Mouse (Mus musculus): Measurements from ENCODE around the gene Syt12. TPM values are rescaled to one million over a fixed set of nuclear protein-coding genes. Genes with fewer than 3 reads are reported as not detected.

Syt12 gene
- polyA plus RNA-seq, 1 experiment: 24.6 TPM

GRCm38 (mm10) chr19:4397798-4398629 is 79.2 kb downstream of the Syt12 start, which contains the start of gene Kdm2a:
Kdm2a (minus strand) TSS chr19:4398285.
- no peak for TF ChIP-seq CTCF (IDR thresholded peaks at IDR 0.05; ENCODE audit: extremely low read depth, insufficient read depth, low read length)
- TF ChIP-seq POLR2A (IDR thresholded peaks at IDR 0.05; ENCODE audit: extremely low read depth, insufficient read depth, low read length): no peak
- Histone ChIP-seq H3K27ac (ENCODE audit: insufficient read depth, low read length) (peak within 1 kb of the TSS; percentile 97), H3K4me3 (ENCODE audit: insufficient read depth, low read length) (peak within 1 kb of the TSS; percentile 99), H3K4me1 (ENCODE audit: control insufficient read depth, insufficient read depth, low read length) (peaks cover 3% of the 10 kb centered on the region)

- H3K4me3 ChIP-seq (ENCODE audit: insufficient read depth, low read length): peak overlapping the region; percentile 99
- peak overlapping the region; percentile 97 for H3K27ac ChIP-seq (ENCODE audit: insufficient read depth, low read length)
- peaks cover 3% of the 10 kb centered on the region for H3K4me1 ChIP-seq (ENCODE audit: control insufficient read depth, insufficient read depth, low read length)
- TF ChIP-seq CTCF (IDR thresholded peaks at IDR 0.05; ENCODE audit: extremely low read depth, insufficient read depth, low read length) (no peak), POLR2A (IDR thresholded peaks at IDR 0.05; ENCODE audit: extremely low read depth, insufficient read depth, low read length) (peak; percentile 81)
These were observed 80.0 kb downstream of the Syt12 start for GRCm38 (mm10) chr19:4396998-4397797.

- H3K27ac ChIP-seq (ENCODE audit: insufficient read depth, low read length): peak overlapping the region; percentile 94
- H3K4me1 ChIP-seq (ENCODE audit: control insufficient read depth, insufficient read depth, low read length): peaks cover 3% of the 10 kb centered on the region
- peak overlapping the region; percentile 99 for H3K4me3 ChIP-seq (ENCODE audit: insufficient read depth, low read length)
- TF ChIP-seq POLR2A (IDR thresholded peaks at IDR 0.05; ENCODE audit: extremely low read depth, insufficient read depth, low read length) (no peak), CTCF (IDR thresholded peaks at IDR 0.05; ENCODE audit: extremely low read depth, insufficient read depth, low read length) (no peak)
These were observed 80.9 kb downstream of the Syt12 start for GRCm38 (mm10) chr19:4396081-4396997.

Other genes with a start within 250 kb of the Syt12 start
- gene Pold4, start 245.5 kb downstream of the Syt12 start, polyA plus RNA-seq (2012; rRNA removed): 38.9 and 39.7 TPM in 2 replicates
- 148 and 177 TPM in 2 replicates for gene Ssh3, start 208.3 kb downstream of the Syt12 start, polyA plus RNA-seq (2012; rRNA removed)
- 76.1 and 85.9 TPM in 2 replicates for gene Ankrd13d, start 194.3 kb downstream of the Syt12 start, polyA plus RNA-seq (2012; rRNA removed)
- 220 and 239 TPM in 2 replicates for gene Grk2, start 171.2 kb downstream of the Syt12 start, polyA plus RNA-seq (2012; rRNA removed)
- 66.1 and 66.2 TPM in 2 replicates for gene Kdm2a, start 79.2 kb downstream of the Syt12 start, polyA plus RNA-seq (2012; rRNA removed)
- 1.3 TPM in 2 replicates for gene Rhod, start 38.0 kb downstream of the Syt12 start, polyA plus RNA-seq (2012; rRNA removed)
- gene 2010003K11Rik, start 21.1 kb upstream of the Syt12 start, polyA plus RNA-seq (2012; rRNA removed): not detected in 2 replicates
- 39.3 and 41.4 TPM in 2 replicates for gene Pcx, start 33.0 kb upstream of the Syt12 start, polyA plus RNA-seq (2012; rRNA removed)
- 28.1 and 30.2 TPM in 2 replicates for gene Lrfn4, start 138.2 kb upstream of the Syt12 start, polyA plus RNA-seq (2012; rRNA removed)
- gene Rce1, start 148.2 kb upstream of the Syt12 start, polyA plus RNA-seq (2012; rRNA removed): 52.9 and 54.0 TPM in 2 replicates
- 3.3 and 3.7 TPM in 2 replicates for gene Gm960, start 221.2 kb upstream of the Syt12 start, polyA plus RNA-seq (2012; rRNA removed)
- gene Sptbn2, start 233.7 kb upstream of the Syt12 start, polyA plus RNA-seq (2012; rRNA removed): 198 and 220 TPM in 2 replicates

Measured in cortical plate, adult 2 months (tissue).